Mouse (Mus musculus) intestine, postnatal 0 days (tissue): ENCODE results near the gene Gnaq. TPM values are rescaled to one million over a fixed set of nuclear protein-coding genes. Genes with fewer than 3 reads are reported as not detected.

Source experiments
- ATAC-seq: fragments of 200-750 bp; cut with Nextera tagmentation; 2 replicates; pipeline ENCODE4 v1.8.0; 2017; ENCODE audit warnings: mild to moderate bottlenecking, moderate TSS enrichment, moderate library complexity
- H3K27ac ChIP-seq: fragments of 300-500 bp; sonication (generic); 2 replicates; pipeline ENCODE4 v1.5.1; 2014; ENCODE audit warnings: mild to moderate bottlenecking, low read depth, low read length, moderate library complexity
- H3K27me3 ChIP-seq: fragments of 300-500 bp; sonication (generic); replicated peaks from 2 replicates; pipeline ENCODE4 v1.6.1; 2014; ENCODE audit warnings: low read length, mixed read lengths; ENCODE audit not compliant: control insufficient read depth, insufficient read depth
- H3K36me3 ChIP-seq: fragments of 300-500 bp; sonication (generic); 2 replicates; pipeline ENCODE4 v1.6.1; 2014; ENCODE audit warnings: mild to moderate bottlenecking, moderate library complexity; ENCODE audit not compliant: control insufficient read depth, insufficient read depth
- H3K4me1 ChIP-seq: fragments of 300-500 bp; sonication (generic); replicated peaks from 2 replicates; pipeline ENCODE4 v1.6.1; 2014; ENCODE audit warnings: antibody characterized with exemption, low read length, mixed read lengths; ENCODE audit not compliant: control insufficient read depth, insufficient read depth
- H3K4me2 ChIP-seq: fragments of 300-500 bp; sonication (generic); replicated peaks from 2 replicates; pipeline ENCODE4 v1.6.1; 2014; ENCODE audit warnings: low read depth, mild to moderate bottlenecking, moderate library complexity
- H3K4me3 ChIP-seq: fragments of 300-500 bp; sonication (generic); 2 replicates; pipeline ENCODE4 v1.5.1; 2014; ENCODE audit warnings: low read depth, low read length
- H3K9ac ChIP-seq: fragments of 300-500 bp; sonication (generic); 2 replicates; pipeline ENCODE4 v1.6.1; 2014; ENCODE audit warnings: mild to moderate bottlenecking, low read depth, low read length
- H3K9me3 ChIP-seq: fragments of 300-500 bp; sonication (generic); 2 replicates; pipeline ENCODE4 v1.6.1; 2016; ENCODE audit warnings: mixed run types; ENCODE audit not compliant: control insufficient read depth
- CTCF ChIP-seq: sonication (generic); IDR thresholded peaks from 2 replicates; pipeline ENCODE4 v1.5.1; 2016; ENCODE audit warnings: low read depth, mild to moderate bottlenecking, control low read depth, antibody characterized with exemption, moderate library complexity
- WGBS: fragments of 180-500 bp; shearing (Covaris S2); extraction: QIAGEN DNeasy Blood & Tissue Kit; methylation state at CpG from one replicate; pipeline ENCODE4 v1.1.7; 2014; 5-methylcytosine and 5-hydroxymethylcytosine counted together
- polyA plus RNA-seq: library from polyadenylated mRNA; unstranded; fragments of >200 nt; fragmentation: Nextera tagmentation; extraction: Ambion mirVana; gene quantifications from 2 replicates; pipeline ENCODE4 v1.2.1, GENCODE M21; 2015

Gene Gnaq
- polyA plus RNA-seq, 1 experiment from 2014 or later = 17.1 TPM

DNA sequence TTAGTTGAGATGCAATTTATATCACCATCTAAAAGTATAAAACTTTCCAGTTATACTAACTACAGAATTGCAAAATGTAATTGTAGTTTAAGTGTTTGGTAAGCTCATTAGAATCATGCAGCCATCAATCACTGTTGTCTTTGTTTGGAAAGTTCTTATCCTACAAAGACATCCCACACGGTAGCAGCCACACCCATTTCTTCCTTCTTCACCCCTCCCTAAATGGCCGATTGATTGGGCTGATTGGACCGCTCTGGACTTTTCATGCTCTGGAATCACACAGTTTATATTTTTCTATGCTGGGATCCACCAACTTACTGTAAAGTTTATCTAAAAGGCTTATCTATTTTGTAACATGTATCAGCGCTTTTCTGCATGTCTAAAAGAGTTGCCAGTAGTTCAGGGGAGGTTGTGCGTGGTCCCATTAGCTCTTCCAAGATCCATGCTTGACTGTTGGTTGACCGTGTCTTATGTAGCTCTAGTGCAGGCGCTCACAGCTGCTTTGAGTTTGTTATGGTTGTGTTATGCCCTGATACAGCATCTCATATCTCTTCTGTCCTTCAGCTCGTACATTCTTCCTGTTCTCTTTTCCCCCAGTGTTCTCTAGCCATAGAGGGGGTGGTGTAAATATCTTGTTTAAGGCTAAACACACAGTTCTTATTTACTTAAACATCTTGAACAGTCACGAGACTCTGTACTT is 56.6 kb downstream of the Gnaq start:
- Histone ChIP-seq H3K4me2 (no peak overlapping the region), H3K9me3 (no peaks in the 10 kb centered on the region), H3K27me3 (no peaks in the 10 kb centered on the region), H3K9ac (no peak overlapping the region), H3K36me3 (no peaks in the 10 kb centered on the region), H3K4me1 (peaks cover 7% of the 10 kb centered on the region; the same call in 1 of the 2 replicates), H3K4me3 (no peak overlapping the region), H3K27ac (no peak overlapping the region)
- TF ChIP-seq CTCF = no peak
- WGBS = 55% methylated on average over 9 of the region's 9 CpGs
- ATAC-seq = no peak

GRCm38 (mm10) chr19:16198162-16198561 is 65.5 kb downstream of the Gnaq start:
- peak; percentile 64 for TF ChIP-seq CTCF
- Histone ChIP-seq H3K9me3 (no peaks in the 10 kb centered on the region), H3K4me1 (no peaks in the 10 kb centered on the region), H3K27me3 (no peaks in the 10 kb centered on the region), H3K36me3 (no peaks in the 10 kb centered on the region), H3K27ac (no peak overlapping the region), H3K4me2 (no peak overlapping the region), H3K9ac (no peak overlapping the region), H3K4me3 (no peak overlapping the region)
- ATAC-seq = no peak
- 88% methylated on average over 3 of the region's 3 CpGs for WGBS

- Histone ChIP-seq H3K4me2 (no peak overlapping the region), H3K4me3 (no peak overlapping the region), H3K27ac (no peak overlapping the region), H3K9me3 (no peaks in the 10 kb centered on the region), H3K27me3 (no peaks in the 10 kb centered on the region), H3K9ac (no peak overlapping the region), H3K4me1 (no peaks in the 10 kb centered on the region), H3K36me3 (no peaks in the 10 kb centered on the region)
- TF ChIP-seq CTCF = no peak
- 96% methylated on average over 2 of the region's 2 CpGs for WGBS
- ATAC-seq = no peak
Observed at GRCm38 (mm10) chr19:16201356-16201755, 68.7 kb downstream of the Gnaq start.

DNA sequence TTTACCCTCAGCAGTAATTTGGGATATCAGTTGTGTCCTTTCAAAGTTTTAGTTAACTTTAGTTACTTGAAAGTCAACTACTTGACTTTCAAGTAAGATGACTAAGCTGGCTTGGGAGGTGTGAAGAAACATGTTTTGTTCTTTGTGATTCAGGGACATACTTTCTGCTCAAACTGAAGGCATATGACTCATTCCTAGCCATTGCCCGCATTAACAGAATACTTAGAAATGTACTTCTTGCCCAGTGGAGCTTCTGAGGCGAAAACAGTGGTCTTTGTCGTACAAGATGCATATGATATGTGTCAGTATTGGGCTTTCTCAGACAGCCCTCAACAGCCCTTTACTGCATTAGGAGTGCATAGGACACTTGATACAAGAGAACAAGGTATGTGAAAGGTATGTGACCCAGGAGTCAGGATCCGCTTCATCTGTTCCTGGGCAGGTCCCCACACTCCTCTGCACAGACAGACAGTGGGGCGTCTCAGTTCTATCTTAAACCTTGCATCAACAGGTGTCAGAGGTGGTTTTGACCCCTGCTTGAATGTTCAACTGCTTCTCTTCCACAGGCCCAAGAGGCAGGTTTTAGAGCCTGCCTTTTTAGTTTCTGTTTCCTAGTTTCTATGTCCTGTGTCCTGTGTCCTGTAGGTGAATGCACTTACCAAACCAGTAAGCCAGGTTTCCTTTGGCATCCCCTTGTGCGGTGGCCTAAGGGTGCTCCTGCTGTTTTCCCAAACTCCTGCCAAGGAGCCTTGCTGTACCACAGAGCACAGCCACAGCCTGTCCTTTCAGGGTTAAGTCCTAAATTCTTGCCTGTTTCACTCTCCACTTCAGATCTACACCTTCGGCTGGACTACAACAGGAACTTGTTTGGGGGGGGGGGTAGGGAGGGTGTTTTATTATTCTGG is 72.4 kb downstream of the Gnaq start:
- Histone ChIP-seq H3K4me1 (no peaks in the 10 kb centered on the region), H3K4me3 (no peak overlapping the region), H3K4me2 (no peak overlapping the region), H3K27me3 (no peaks in the 10 kb centered on the region), H3K36me3 (no peaks in the 10 kb centered on the region), H3K9me3 (no peaks in the 10 kb centered on the region), H3K27ac (no peak overlapping the region), H3K9ac (no peak overlapping the region)
- WGBS = 82% methylated on average over 7 of the region's 7 CpGs
- no peak for ATAC-seq
- TF ChIP-seq CTCF = no peak

GRCm38 (mm10) chr19:16209616-16210015 is 77.0 kb downstream of the Gnaq start:
- Histone ChIP-seq H3K9me3 (no peaks in the 10 kb centered on the region), H3K9ac (no peak overlapping the region), H3K4me3 (no peak overlapping the region), H3K27me3 (no peaks in the 10 kb centered on the region), H3K4me1 (no peaks in the 10 kb centered on the region), H3K36me3 (no peaks in the 10 kb centered on the region), H3K27ac (no peak overlapping the region), H3K4me2 (no peak overlapping the region)
- TF ChIP-seq CTCF = no peak
- 95% methylated on average over 2 of the region's 2 CpGs for WGBS
- no peak for ATAC-seq

- ATAC-seq = no peak
- Histone ChIP-seq H3K9me3 (no peaks in the 10 kb centered on the region), H3K4me2 (no peak overlapping the region), H3K36me3 (peaks cover 4% of the 10 kb centered on the region), H3K9ac (no peak overlapping the region; the same call in 1 of the 2 replicates), H3K4me1 (no peaks in the 10 kb centered on the region), H3K27me3 (no peaks in the 10 kb centered on the region), H3K4me3 (no peak overlapping the region), H3K27ac (no peak overlapping the region)
- 49% methylated on average over 6 of the region's 6 CpGs for WGBS
- no peak for TF ChIP-seq CTCF
Observed at GRCm38 (mm10) chr19:16214946-16215345, 82.3 kb downstream of the Gnaq start.
